Mouse (Mus musculus): ENCODE measurements around the gene Ank3. TPM values are rescaled to one million over a fixed set of nuclear protein-coding genes. Genes with fewer than 3 reads are reported as not detected.
A peak's percentile ranks its signal among the peaks of the same experiment; 100 is the strongest.
"Not testable (repeated sequence)": the region's sequence is repeated elsewhere in the genome, so short reads cannot be mapped to it uniquely, and the experiment has no call there.

Gene Ank3
- total and polyA plus RNA-seq, 2 experiments from 2014 or later = 56.7 to 267 TPM

GRCm38 (mm10) chr10:69899788-69900187, 501.2 kb downstream of the Ank3 start:
- Histone ChIP-seq H3K4me1 (ENCODE audit: insufficient read depth) (no peaks in the 10 kb centered on the region), H3K9me3 (ENCODE audit: low read length) (no peaks in the 10 kb centered on the region), H3K4me3 (ENCODE audit: low read depth, low read length) (no peak overlapping the region), H3K27ac (ENCODE audit: low read depth, low read length) (no peak overlapping the region), H3K4me2 (ENCODE audit: low read depth) (no peak overlapping the region), H3K27me3 (ENCODE audit: insufficient read depth, low read length) (no peaks in the 10 kb centered on the region), H3K36me3 (ENCODE audit: insufficient read depth) (peaks cover 50% of the 10 kb centered on the region), H3K9ac (no peak overlapping the region)
- 81% methylated on average over 3 of the region's 3 CpGs for WGBS
- DNase-seq (no peak), ATAC-seq (no peak)
- no peak for TF ChIP-seq CTCF (IDR thresholded peaks at IDR 0.05; ENCODE audit: low read depth)

DNA sequence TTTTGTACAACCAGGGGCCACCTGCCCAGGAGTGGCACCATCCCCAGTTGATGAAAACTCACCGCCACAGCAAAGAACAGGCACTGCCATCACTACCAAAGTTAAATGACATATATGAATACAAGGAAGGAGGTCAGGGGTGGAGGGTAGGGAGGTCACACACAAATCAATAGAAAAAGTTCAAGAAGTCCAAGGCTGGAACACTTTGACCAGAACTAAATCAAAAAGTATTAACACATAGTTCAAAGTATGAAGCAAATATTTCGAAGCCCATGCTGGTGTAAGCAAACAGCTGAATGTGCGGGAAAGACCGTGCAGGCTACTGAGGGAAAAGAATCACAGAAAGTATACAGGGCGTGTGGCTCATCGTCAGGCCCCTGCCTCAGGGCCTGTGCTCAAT, 503.5 kb downstream of the Ank3 start:
- Histone ChIP-seq H3K27me3 (ENCODE audit: insufficient read depth, low read length) (no peaks in the 10 kb centered on the region), H3K9me3 (ENCODE audit: low read length) (no peaks in the 10 kb centered on the region), H3K4me1 (ENCODE audit: insufficient read depth) (no peaks in the 10 kb centered on the region), H3K4me2 (ENCODE audit: low read depth) (no peak overlapping the region), H3K27ac (ENCODE audit: low read depth, low read length) (no peak overlapping the region), H3K4me3 (ENCODE audit: low read depth, low read length) (no peak overlapping the region), H3K9ac (no peak overlapping the region), H3K36me3 (ENCODE audit: insufficient read depth) (peaks cover 43% of the 10 kb centered on the region)
- ATAC-seq (no peak), DNase-seq (no peak)
- 84% methylated on average over 6 of the region's 6 CpGs for WGBS
- TF ChIP-seq CTCF (IDR thresholded peaks at IDR 0.05; ENCODE audit: low read depth) = no peak

GRCm38 (mm10) chr10:69904321-69904720, 505.7 kb downstream of the Ank3 start:
- H3K9me3 ChIP-seq (ENCODE audit: low read length) = no peaks in the 10 kb centered on the region
- H3K4me2 ChIP-seq (ENCODE audit: low read depth) = no peak overlapping the region
- ATAC-seq (no peak), DNase-seq (no peak)
- no peak overlapping the region for H3K4me3 ChIP-seq (ENCODE audit: low read depth, low read length)
- 64% methylated on average over 10 of the region's 10 CpGs for WGBS
- no peaks in the 10 kb centered on the region for H3K27me3 ChIP-seq (ENCODE audit: insufficient read depth, low read length)
- H3K9ac ChIP-seq = no peak overlapping the region
- no peaks in the 10 kb centered on the region for H3K4me1 ChIP-seq (ENCODE audit: insufficient read depth)
- H3K36me3 ChIP-seq (ENCODE audit: insufficient read depth) = peaks cover 31% of the 10 kb centered on the region
- TF ChIP-seq CTCF (IDR thresholded peaks at IDR 0.05; ENCODE audit: low read depth) = no peak
- no peak overlapping the region for H3K27ac ChIP-seq (ENCODE audit: low read depth, low read length)

DNA sequence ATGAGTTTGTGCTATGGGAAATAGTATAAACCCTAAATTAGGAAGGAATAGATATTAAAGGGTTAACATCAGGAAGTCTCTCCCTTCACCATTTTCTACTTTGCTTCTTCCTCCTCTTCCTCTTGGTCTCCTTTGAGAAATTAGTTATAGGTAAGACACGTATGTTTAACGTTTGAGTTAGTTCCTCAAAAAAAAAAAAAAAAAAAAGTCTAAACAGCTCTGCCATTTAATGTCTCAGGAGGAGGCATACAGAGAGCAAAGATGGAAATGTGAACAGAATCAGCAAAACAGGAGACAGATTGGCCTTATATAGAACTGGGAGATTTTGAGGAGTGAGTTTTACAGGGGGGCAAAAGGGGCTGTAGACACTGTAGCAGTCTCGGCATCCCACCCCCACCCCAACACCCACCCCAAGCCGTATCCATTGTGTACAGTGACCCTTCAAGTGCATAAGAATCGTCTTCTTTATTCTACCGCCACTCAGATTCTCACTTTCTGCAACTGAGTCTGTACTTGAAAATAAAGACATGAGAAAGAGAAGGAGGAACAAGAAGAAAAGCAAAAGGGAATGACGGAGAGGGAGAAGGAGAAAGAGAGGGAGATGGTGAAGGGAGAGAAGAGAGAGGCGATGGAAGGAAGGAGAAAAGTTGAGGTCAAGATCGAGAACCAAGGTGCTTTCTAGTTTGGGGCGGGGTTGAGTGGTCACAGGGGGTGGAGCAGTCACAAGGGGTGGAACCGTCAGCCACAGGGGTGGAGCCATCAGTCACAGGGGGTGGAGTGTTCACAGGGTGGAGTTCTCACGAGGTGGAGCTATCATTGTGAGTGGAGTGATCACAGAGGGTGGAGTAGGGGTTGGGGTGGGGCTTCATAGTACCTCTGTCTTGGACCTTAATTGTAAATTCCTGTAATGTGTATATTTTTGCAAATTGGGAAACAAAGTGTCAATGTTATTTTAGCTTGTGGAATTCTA, 509.5 kb downstream of the Ank3 start:
- H3K4me1 ChIP-seq (ENCODE audit: insufficient read depth) = no peaks in the 10 kb centered on the region
- H3K36me3 ChIP-seq (ENCODE audit: insufficient read depth) = peaks cover 13% of the 10 kb centered on the region
- no peaks in the 10 kb centered on the region for H3K9me3 ChIP-seq (ENCODE audit: low read length)
- no peaks in the 10 kb centered on the region for H3K27me3 ChIP-seq (ENCODE audit: insufficient read depth, low read length)
- H3K27ac ChIP-seq (ENCODE audit: low read depth, low read length) = no peak overlapping the region
- no peak overlapping the region for H3K4me2 ChIP-seq (ENCODE audit: low read depth)
- no peak for ATAC-seq
- no peak for DNase-seq
- TF ChIP-seq CTCF (IDR thresholded peaks at IDR 0.05; ENCODE audit: low read depth) = no peak
- 49% methylated on average over 12 of the region's 12 CpGs for WGBS
- no peak overlapping the region for H3K9ac ChIP-seq
- no peak overlapping the region for H3K4me3 ChIP-seq (ENCODE audit: low read depth, low read length)

- H3K27me3 ChIP-seq (ENCODE audit: insufficient read depth, low read length) = no peaks in the 10 kb centered on the region
- H3K4me2 ChIP-seq (ENCODE audit: low read depth) = no peak overlapping the region
- H3K27ac ChIP-seq (ENCODE audit: low read depth, low read length) = no peak overlapping the region
- no peaks in the 10 kb centered on the region for H3K9me3 ChIP-seq (ENCODE audit: low read length)
- no peak for TF ChIP-seq CTCF (IDR thresholded peaks at IDR 0.05; ENCODE audit: low read depth)
- H3K4me3 ChIP-seq (ENCODE audit: low read depth, low read length) = no peak overlapping the region
- DNase-seq (no peak), ATAC-seq (no peak)
- peaks cover 10% of the 10 kb centered on the region for H3K36me3 ChIP-seq (ENCODE audit: insufficient read depth)
- H3K9ac ChIP-seq = no peak overlapping the region
- H3K4me1 ChIP-seq (ENCODE audit: insufficient read depth) = no peaks in the 10 kb centered on the region
- 85% methylated on average over 4 of the region's 4 CpGs for WGBS
Observed at GRCm38 (mm10) chr10:69909856-69910255, 511.3 kb downstream of the Ank3 start.

DNA sequence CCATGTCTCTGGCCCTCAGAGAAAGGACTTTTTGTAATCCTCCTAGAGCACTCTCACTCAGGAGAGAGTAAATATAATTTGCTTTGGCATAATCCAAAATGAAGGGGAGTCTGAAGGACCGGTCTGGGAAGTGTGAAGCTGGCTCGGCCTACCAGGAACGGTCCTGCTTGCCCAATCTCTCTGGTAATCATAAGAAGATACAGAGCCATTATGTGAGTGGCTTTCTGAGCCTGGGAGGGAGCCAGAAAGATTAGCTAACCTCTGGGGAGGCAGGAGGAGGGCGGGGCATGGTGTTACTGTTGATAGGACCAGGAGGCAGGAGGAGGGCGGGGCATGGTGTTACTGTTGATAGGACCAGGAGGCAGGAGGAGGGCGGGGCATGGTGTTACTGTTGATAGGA, 511.7 kb downstream of the Ank3 start:
- H3K4me2 ChIP-seq (ENCODE audit: low read depth); H3K27ac ChIP-seq (ENCODE audit: low read depth, low read length); H3K9ac ChIP-seq; H3K27me3 ChIP-seq (ENCODE audit: insufficient read depth, low read length); H3K4me1 ChIP-seq (ENCODE audit: insufficient read depth); DNase-seq; H3K4me3 ChIP-seq (ENCODE audit: low read depth, low read length); H3K9me3 ChIP-seq (ENCODE audit: low read length): not testable (repeated sequence)
- 0 out of 2 replicates have a peak, but pooled peaks have one; percentile 16 for ATAC-seq
- peaks cover 10% of the 10 kb centered on the region for H3K36me3 ChIP-seq (ENCODE audit: insufficient read depth)
- WGBS = 18% methylated on average over 5 of the region's 6 CpGs

- H3K4me3 ChIP-seq (ENCODE audit: low read depth, low read length); H3K9me3 ChIP-seq (ENCODE audit: low read length); ATAC-seq; H3K4me2 ChIP-seq (ENCODE audit: low read depth); H3K4me1 ChIP-seq (ENCODE audit: insufficient read depth); H3K9ac ChIP-seq; H3K27ac ChIP-seq (ENCODE audit: low read depth, low read length); DNase-seq; H3K27me3 ChIP-seq (ENCODE audit: insufficient read depth, low read length): not testable (repeated sequence)
- 45% methylated on average over 5 of the region's 7 CpGs for WGBS
- peaks cover 10% of the 10 kb centered on the region for H3K36me3 ChIP-seq (ENCODE audit: insufficient read depth)
Observed at GRCm38 (mm10) chr10:69910726-69911125, 512.2 kb downstream of the Ank3 start.

Data from forebrain, postnatal 0 days (tissue).